Mouse (Mus musculus) midbrain, embryonic 12.5 days (tissue): ENCODE measurements around the gene Vsig8. TPM values are rescaled to one million over a fixed set of nuclear protein-coding genes. Genes with fewer than 3 reads are reported as not detected.
A peak's percentile ranks its signal among the peaks of the same experiment; 100 is the strongest.

Experiments used
- ATAC-seq: fragments of 200-750 bp; cut with Nextera tagmentation; 2 replicates; pipeline ENCODE4 v1.8.0; 2017; ENCODE audit warnings: low read depth, moderate TSS enrichment, moderate library complexity; ENCODE audit not compliant: low FRiP score
- H3K27ac ChIP-seq: fragments of 300-500 bp; sonication (generic); replicated peaks from 2 replicates; pipeline ENCODE4 v1.5.1; 2016; ENCODE audit warnings: mild to moderate bottlenecking
- H3K27me3 ChIP-seq: fragments of 300-500 bp; sonication (generic); 2 replicates; pipeline ENCODE4 v1.6.1; 2016; ENCODE audit warnings: mild to moderate bottlenecking
- H3K36me3 ChIP-seq: fragments of 300-500 bp; sonication (generic); 2 replicates; pipeline ENCODE4 v1.6.1; 2016
- H3K4me1 ChIP-seq: fragments of 300-500 bp; sonication (generic); 2 replicates; pipeline ENCODE4 v1.6.1; 2016
- H3K4me2 ChIP-seq: fragments of 300-500 bp; sonication (generic); replicated peaks from 2 replicates; pipeline ENCODE4 v1.6.1; 2016; ENCODE audit warnings: mild to moderate bottlenecking, moderate library complexity
- H3K4me3 ChIP-seq: fragments of 300-500 bp; sonication (generic); 2 replicates; pipeline ENCODE4 v1.5.1; 2016; ENCODE audit warnings: mild to moderate bottlenecking
- H3K9ac ChIP-seq: fragments of 300-500 bp; sonication (generic); replicated peaks from 2 replicates; pipeline ENCODE4 v1.6.1; 2016; ENCODE audit warnings: mild to moderate bottlenecking, moderate library complexity
- H3K9me3 ChIP-seq: fragments of 300-500 bp; sonication (generic); 2 replicates; pipeline ENCODE4 v1.6.1; 2016; ENCODE audit warnings: mild to moderate bottlenecking
- WGBS: fragments of 180-500 bp; shearing (Covaris S2); methylation state at CpG from one replicate; pipeline ENCODE4 v1.1.7; 2016; 5-methylcytosine and 5-hydroxymethylcytosine counted together
- polyA plus RNA-seq: library from polyadenylated mRNA; unstranded; fragments of >200 nt; fragmentation: Nextera tagmentation; extraction: Ambion mirVana; gene quantifications from 2 replicates; pipeline ENCODE4 v1.2.1, GENCODE M21; 2016

Vsig8 gene
- polyA plus RNA-seq, 1 experiment from 2014 or later = 0.15 TPM

GRCm38 (mm10) chr1:172563465-172563828 is 7.7 kb downstream of the Vsig8 start:
- peaks cover 55% of the 10 kb centered on the region for H3K27me3 ChIP-seq
- H3K9ac ChIP-seq = peak overlapping the region; percentile 57; the same call in 1 of the 2 replicates
- no peaks in the 10 kb centered on the region for H3K36me3 ChIP-seq
- H3K27ac ChIP-seq = no peak overlapping the region
- peak overlapping the region; percentile 97 for H3K4me2 ChIP-seq
- peak overlapping the region; percentile 65 for H3K4me3 ChIP-seq
- H3K9me3 ChIP-seq = no peaks in the 10 kb centered on the region
- peaks cover 19% of the 10 kb centered on the region for H3K4me1 ChIP-seq
- ATAC-seq = no peak
- WGBS = 2% methylated on average over 9 of the region's 10 CpGs

- H3K4me1 ChIP-seq = peaks cover 19% of the 10 kb centered on the region
- no peak overlapping the region for H3K9ac ChIP-seq
- no peak for ATAC-seq
- H3K4me2 ChIP-seq = no peak overlapping the region
- H3K36me3 ChIP-seq = no peaks in the 10 kb centered on the region
- WGBS = 70% methylated on average over 3 of the region's 3 CpGs
- H3K9me3 ChIP-seq = no peaks in the 10 kb centered on the region
- peaks cover 36% of the 10 kb centered on the region for H3K27me3 ChIP-seq
- no peak overlapping the region for H3K27ac ChIP-seq
- no peak overlapping the region for H3K4me3 ChIP-seq
Measured at GRCm38 (mm10) chr1:172566131-172566530, 10.4 kb downstream of the Vsig8 start.

- ATAC-seq = no peak
- Histone ChIP-seq H3K27ac (no peak overlapping the region), H3K4me3 (no peak overlapping the region), H3K4me1 (peaks cover 7% of the 10 kb centered on the region; the same call in 1 of the 2 replicates), H3K9ac (no peak overlapping the region), H3K9me3 (no peaks in the 10 kb centered on the region), H3K36me3 (no peaks in the 10 kb centered on the region), H3K27me3 (peaks cover 22% of the 10 kb centered on the region), H3K4me2 (no peak overlapping the region)
- WGBS = 79% methylated on average over 4 of the region's 4 CpGs
Measured at GRCm38 (mm10) chr1:172567758-172568157, 12.0 kb downstream of the Vsig8 start.

- H3K27ac ChIP-seq = no peak overlapping the region
- no peak overlapping the region for H3K9ac ChIP-seq
- no peak overlapping the region for H3K4me3 ChIP-seq
- 82% methylated on average over 6 of the region's 6 CpGs for WGBS
- no peak for ATAC-seq
- no peak overlapping the region for H3K4me2 ChIP-seq
- H3K9me3 ChIP-seq = no peaks in the 10 kb centered on the region
- H3K4me1 ChIP-seq = peaks cover 3% of the 10 kb centered on the region; the same call in 1 of the 2 replicates
- H3K36me3 ChIP-seq = no peaks in the 10 kb centered on the region
- H3K27me3 ChIP-seq = peaks cover 20% of the 10 kb centered on the region
Measured at GRCm38 (mm10) chr1:172580116-172580515, 24.4 kb downstream of the Vsig8 start.

GRCm38 (mm10) chr1:172582436-172582835 is 26.7 kb downstream of the Vsig8 start:
- no peak for ATAC-seq
- H3K36me3 ChIP-seq = no peaks in the 10 kb centered on the region
- no peak overlapping the region for H3K4me2 ChIP-seq
- no peak overlapping the region for H3K9ac ChIP-seq
- H3K4me3 ChIP-seq = no peak overlapping the region
- H3K27ac ChIP-seq = no peak overlapping the region
- peaks cover 17% of the 10 kb centered on the region for H3K4me1 ChIP-seq
- peaks cover 24% of the 10 kb centered on the region for H3K27me3 ChIP-seq
- H3K9me3 ChIP-seq = no peaks in the 10 kb centered on the region
- 85% methylated on average over 8 of the region's 8 CpGs for WGBS

- Histone ChIP-seq H3K4me2 (no peak overlapping the region), H3K4me1 (peaks cover 17% of the 10 kb centered on the region), H3K27ac (no peak overlapping the region), H3K9ac (no peak overlapping the region), H3K36me3 (no peaks in the 10 kb centered on the region), H3K4me3 (no peak overlapping the region), H3K27me3 (peaks cover 24% of the 10 kb centered on the region), H3K9me3 (no peaks in the 10 kb centered on the region)
- WGBS = 82% methylated on average over 6 of the region's 6 CpGs
- no peak for ATAC-seq
Measured at GRCm38 (mm10) chr1:172584271-172584670, 28.5 kb downstream of the Vsig8 start.

GRCm38 (mm10) chr1:172585026-172585425 is 29.3 kb downstream of the Vsig8 start:
- H3K4me3 ChIP-seq = no peak overlapping the region
- 52% methylated on average over 4 of the region's 4 CpGs for WGBS
- no peaks in the 10 kb centered on the region for H3K9me3 ChIP-seq
- H3K4me1 ChIP-seq = peaks cover 17% of the 10 kb centered on the region
- H3K9ac ChIP-seq = no peak overlapping the region
- H3K4me2 ChIP-seq = no peak overlapping the region
- no peaks in the 10 kb centered on the region for H3K36me3 ChIP-seq
- 0 out of 2 replicates have a peak, but pooled peaks have one; percentile 35 for ATAC-seq
- H3K27me3 ChIP-seq = peaks cover 24% of the 10 kb centered on the region
- H3K27ac ChIP-seq = no peak overlapping the region

- peak overlapping the region; percentile 14; the same call in 1 of the 2 replicates for H3K4me2 ChIP-seq
- H3K36me3 ChIP-seq = no peaks in the 10 kb centered on the region
- H3K9ac ChIP-seq = no peak overlapping the region
- H3K4me3 ChIP-seq = no peak overlapping the region
- H3K9me3 ChIP-seq = no peaks in the 10 kb centered on the region
- no peak overlapping the region for H3K27ac ChIP-seq
- H3K27me3 ChIP-seq = peaks cover 24% of the 10 kb centered on the region
- 18% methylated on average over 26 of the region's 26 CpGs for WGBS
- ATAC-seq = peak; percentile 57; the same call in 1 of the 2 replicates
- H3K4me1 ChIP-seq = peaks cover 17% of the 10 kb centered on the region
Measured at GRCm38 (mm10) chr1:172585612-172586567, 30.2 kb downstream of the Vsig8 start.

GRCm38 (mm10) chr1:172590385-172590784 is 34.6 kb downstream of the Vsig8 start, which contains the start of gene Slamf8:
TSS of gene Slamf8 (minus strand) at chr1:172590568.
- Histone ChIP-seq H3K27me3 (peaks cover under 1% of the 10 kb centered on the region; the same call in 1 of the 2 replicates), H3K9me3 (no peaks in the 10 kb centered on the region), H3K4me1 (peaks cover 11% of the 10 kb centered on the region), H3K4me2 (no peak within 1 kb of the TSS), H3K36me3 (no peaks in the 10 kb centered on the region), H3K27ac (no peak within 1 kb of the TSS), H3K4me3 (no peak within 1 kb of the TSS), H3K9ac (no peak within 1 kb of the TSS)
- 89% methylated on average over 7 of the region's 7 CpGs for WGBS
- ATAC-seq = no peak

GRCm38 (mm10) chr1:172593321-172593720 is 37.6 kb downstream of the Vsig8 start:
- Histone ChIP-seq H3K36me3 (no peaks in the 10 kb centered on the region), H3K9ac (no peak overlapping the region), H3K4me1 (no peaks in the 10 kb centered on the region), H3K9me3 (no peaks in the 10 kb centered on the region), H3K4me2 (no peak overlapping the region), H3K27me3 (no peaks in the 10 kb centered on the region), H3K4me3 (no peak overlapping the region), H3K27ac (no peak overlapping the region)
- no peak for ATAC-seq
- WGBS = 69% methylated on average over 3 of the region's 3 CpGs

GRCm38 (mm10) chr1:172593956-172594355 is 38.2 kb downstream of the Vsig8 start:
- Histone ChIP-seq H3K4me1 (no peaks in the 10 kb centered on the region), H3K36me3 (no peaks in the 10 kb centered on the region), H3K4me3 (no peak overlapping the region), H3K27ac (no peak overlapping the region), H3K4me2 (no peak overlapping the region), H3K27me3 (no peaks in the 10 kb centered on the region), H3K9me3 (no peaks in the 10 kb centered on the region), H3K9ac (no peak overlapping the region)
- no peak for ATAC-seq
- 84% methylated on average over 2 of the region's 2 CpGs for WGBS

- ATAC-seq = 0 out of 2 replicates have a peak, but pooled peaks have one; percentile 38
- Histone ChIP-seq H3K27ac (no peak overlapping the region), H3K4me1 (no peaks in the 10 kb centered on the region)
Measured at GRCm38 (mm10) chr1:172594495-172594894, 38.8 kb downstream of the Vsig8 start.

More at GRCm38 (mm10) chr1:172594495-172594894, 38.8 kb downstream of the Vsig8 start:
- Histone ChIP-seq H3K4me2 (no peak overlapping the region), H3K9ac (no peak overlapping the region), H3K9me3 (no peaks in the 10 kb centered on the region), H3K36me3 (no peaks in the 10 kb centered on the region), H3K4me3 (no peak overlapping the region), H3K27me3 (no peaks in the 10 kb centered on the region)
